Mouse (Mus musculus) myocyte (in vitro differentiated cells): ENCODE measurements around the gene Itga6.

Experiments used
- CEBPB ChIP-seq: IDR thresholded peaks from 2 replicates; pipeline ENCODE4 v1.6.1; 2011; ENCODE audit warnings: mild to moderate bottlenecking, moderate library complexity; ENCODE audit not compliant: poor library complexity, insufficient read depth, severe bottlenecking
- E2F4 ChIP-seq: IDR thresholded peaks from one replicate; pipeline ENCODE4 v1.6.1; 2011; ENCODE audit warnings: mild to moderate bottlenecking, control low read depth, moderate library complexity; ENCODE audit not compliant: insufficient read depth
- MAX ChIP-seq: IDR thresholded peaks from one replicate; pipeline ENCODE4 v1.6.1; 2011; ENCODE audit warnings: low read depth, mild to moderate bottlenecking, control low read depth
- POLR2A ChIP-seq: IDR thresholded peaks from one replicate; pipeline ENCODE4 v1.6.1; 2011; ENCODE audit warnings: low read depth, mild to moderate bottlenecking, control low read depth, moderate library complexity; ENCODE audit not compliant: insufficient read length
- POLR2AphosphoS2 ChIP-seq: IDR thresholded peaks from one replicate; pipeline ENCODE4 v1.6.1; 2011; ENCODE audit warnings: low read depth, control low read depth; ENCODE audit not compliant: insufficient read length
- TCF3 ChIP-seq: IDR thresholded peaks from one replicate; pipeline ENCODE4 v1.6.1; 2011; ENCODE audit warnings: low read depth, control low read depth; ENCODE audit not compliant: insufficient read length
- USF1 ChIP-seq: IDR thresholded peaks from one replicate; pipeline ENCODE4 v1.6.1; 2011; ENCODE audit warnings: low read depth, mild to moderate bottlenecking, control low read depth, moderate library complexity

DNA sequence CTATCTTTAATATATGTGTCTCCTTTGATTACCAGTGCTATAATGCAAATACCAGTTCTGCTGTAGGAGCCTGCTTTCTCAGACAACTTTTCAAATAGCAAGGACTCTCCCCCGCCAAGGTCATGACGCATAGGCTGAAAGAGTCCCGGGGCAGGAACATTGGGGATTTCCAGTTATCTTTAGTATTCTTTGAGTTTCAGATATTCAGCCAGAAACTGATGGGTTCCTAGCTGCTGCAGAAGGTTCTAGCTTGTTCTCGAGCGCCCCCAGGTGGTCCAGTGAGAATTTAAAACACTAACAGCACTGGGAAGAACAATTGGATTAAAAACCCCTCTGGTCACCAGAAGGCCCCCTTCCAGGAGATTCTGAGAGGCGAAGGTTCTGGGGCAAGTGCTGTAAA, 92.4 kb downstream of the Itga6 start:
- TF ChIP-seq TCF3 (no peak), POLR2A (no peak), MAX (no peak), USF1 (no peak), E2F4 (no peak), CEBPB (no peak), POLR2AphosphoS2 (no peak)
